Mouse (Mus musculus) ES-E14 (cell line): ENCODE data around the gene Fnbp1.
"Not testable (repeated sequence)": the region's sequence is repeated elsewhere in the genome, so short reads cannot be mapped to it uniquely, and the experiment has no call there.

Experiments
- CHD2 ChIP-seq: IDR thresholded peaks from 2 replicates; pipeline ENCODE4 v1.6.1; 2014; ENCODE audit warnings: mild to moderate bottlenecking, low read depth, low read length, inconsistent platforms
- MAFK ChIP-seq: IDR thresholded peaks from 2 replicates; pipeline ENCODE4 v1.6.1; 2014; ENCODE audit warnings: mild to moderate bottlenecking, low read depth, low read length, inconsistent platforms; ENCODE audit not compliant: insufficient read depth
- ZNF384 ChIP-seq: IDR thresholded peaks from 2 replicates; pipeline ENCODE4 v1.6.1; 2012; ENCODE audit warnings: low read depth, low read length, inconsistent platforms

DNA sequence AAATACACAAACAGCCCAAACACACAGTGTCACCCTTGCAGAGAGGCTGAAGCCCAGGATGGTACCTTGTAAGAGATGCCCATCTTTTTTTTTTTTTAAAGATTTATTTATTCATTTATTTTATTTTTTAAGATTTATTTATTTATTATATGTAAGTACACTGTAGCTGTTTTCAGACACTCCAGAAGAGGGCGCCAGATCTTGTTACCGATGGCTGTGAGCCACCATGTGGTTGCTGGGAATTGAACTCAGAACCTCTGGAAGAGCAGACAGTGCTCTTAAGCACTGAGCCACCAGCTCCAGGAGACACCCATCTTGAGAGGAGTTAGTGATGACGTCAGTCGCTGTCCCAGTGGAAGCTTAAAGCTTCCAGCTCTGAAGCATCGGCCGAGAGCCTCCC lies 36.8 kb upstream of the Fnbp1 start:
- not testable (repeated sequence) for TF ChIP-seq CHD2, ZNF384, MAFK
